Mouse (Mus musculus) lung, embryonic 14.5 days (tissue): ENCODE measurements around the gene Sptbn1. TPM values are rescaled to one million over a fixed set of nuclear protein-coding genes. Genes with fewer than 3 reads are reported as not detected.
A peak's percentile ranks its signal among the peaks of the same experiment; 100 is the strongest.

Source experiments
- ATAC-seq: fragments of 200-750 bp; cut with Nextera tagmentation; 2 replicates; pipeline ENCODE4 v1.8.0; 2017; ENCODE audit warnings: mild to moderate bottlenecking, moderate TSS enrichment, moderate library complexity; ENCODE audit not compliant: insufficient read depth
- DNase-seq: peaks from one replicate; pipeline ENCODE4 v3.0.0-alpha.2; 2015
- H3K27ac ChIP-seq: fragments of 300-500 bp; sonication (generic); 2 replicates; pipeline ENCODE4 v1.5.1; 2014; ENCODE audit warnings: low read depth, mild to moderate bottlenecking, moderate library complexity
- H3K27me3 ChIP-seq: fragments of 300-500 bp; sonication (generic); 2 replicates; pipeline ENCODE4 v1.6.1; 2014; ENCODE audit warnings: low read length, control low read depth; ENCODE audit not compliant: insufficient read depth
- H3K36me3 ChIP-seq: fragments of 300-500 bp; sonication (generic); 2 replicates; pipeline ENCODE4 v1.6.1; 2014; ENCODE audit warnings: control low read depth; ENCODE audit not compliant: insufficient read depth
- H3K4me1 ChIP-seq: fragments of 300-500 bp; sonication (generic); 2 replicates; pipeline ENCODE4 v1.6.1; 2014; ENCODE audit warnings: antibody characterized with exemption, control low read depth; ENCODE audit not compliant: insufficient read depth
- H3K4me2 ChIP-seq: fragments of 300-500 bp; sonication (generic); 2 replicates; pipeline ENCODE4 v1.6.1; 2014; ENCODE audit warnings: mild to moderate bottlenecking
- H3K4me3 ChIP-seq: fragments of 300-500 bp; sonication (generic); 2 replicates; pipeline ENCODE4 v1.5.1; 2014; ENCODE audit warnings: low read depth, low read length
- H3K9ac ChIP-seq: fragments of 300-500 bp; sonication (generic); 2 replicates; pipeline ENCODE4 v1.6.1; 2014
- H3K9me3 ChIP-seq: fragments of 300-500 bp; sonication (generic); 2 replicates; pipeline ENCODE4 v1.6.1; 2016; ENCODE audit warnings: low read depth, low read length, control low read depth
- CTCF ChIP-seq: IDR thresholded peaks from 2 replicates; pipeline ENCODE4 v1.5.1; 2016; ENCODE audit warnings: antibody characterized with exemption, low read depth
- WGBS: fragments of 180-500 bp; shearing (Covaris S2); extraction: QIAGEN DNeasy Blood & Tissue Kit; methylation state at CpG from one replicate; pipeline ENCODE4 v1.1.7; 2014; 5-methylcytosine and 5-hydroxymethylcytosine counted together
- polyA plus RNA-seq: library from polyadenylated mRNA; unstranded; fragments of >200 nt; fragmentation: Nextera tagmentation; extraction: Ambion mirVana; gene quantifications from 2 replicates; pipeline ENCODE4 v1.2.1, GENCODE M21; 2014

Sptbn1 gene
- polyA plus RNA-seq, 1 experiment from 2014 or later: 168 TPM

DNA sequence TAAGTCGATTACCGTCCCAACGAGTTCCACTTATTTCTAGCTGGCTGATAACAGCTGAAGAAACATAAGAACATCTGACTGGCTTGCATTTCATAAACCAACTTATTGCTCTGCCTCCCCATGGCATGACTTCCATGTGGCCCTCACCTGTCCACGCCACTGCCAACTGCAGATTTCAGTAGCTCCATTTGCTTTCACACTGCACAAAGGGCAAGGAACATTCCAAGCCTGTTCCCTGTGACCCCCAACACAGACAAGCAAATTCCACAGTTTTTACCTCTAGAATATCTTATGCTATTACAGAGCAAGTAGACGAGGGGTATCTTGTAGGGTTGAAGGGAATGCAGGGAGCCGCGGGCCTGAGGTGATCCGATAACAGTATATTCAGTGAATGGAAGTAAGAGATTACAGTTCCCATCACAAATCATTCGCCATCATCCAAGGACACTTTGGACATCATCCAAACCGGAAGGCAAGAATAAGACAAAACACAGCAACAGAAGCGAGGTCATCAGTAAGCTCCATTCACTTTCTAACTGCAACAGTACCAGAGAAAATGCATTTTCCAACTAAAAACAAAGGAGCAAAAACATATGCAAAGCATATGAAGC lies 16.6 kb downstream of the Sptbn1 start:
- no peak overlapping the region for H3K4me2 ChIP-seq
- no peaks in the 10 kb centered on the region for H3K36me3 ChIP-seq
- H3K27ac ChIP-seq: 0 out of 2 replicates have a peak overlapping the region, but pooled peaks have one; percentile 4
- H3K27me3 ChIP-seq: no peaks in the 10 kb centered on the region
- ATAC-seq (peak; percentile 9; the same call in 1 of the 2 replicates), DNase-seq (peak; percentile 60)
- 59% methylated on average over 11 of the region's 11 CpGs for WGBS
- H3K4me3 ChIP-seq: no peak overlapping the region
- no peaks in the 10 kb centered on the region for H3K9me3 ChIP-seq
- no peak overlapping the region for H3K9ac ChIP-seq
- TF ChIP-seq CTCF: no peak
- peaks cover 28% of the 10 kb centered on the region for H3K4me1 ChIP-seq

DNA sequence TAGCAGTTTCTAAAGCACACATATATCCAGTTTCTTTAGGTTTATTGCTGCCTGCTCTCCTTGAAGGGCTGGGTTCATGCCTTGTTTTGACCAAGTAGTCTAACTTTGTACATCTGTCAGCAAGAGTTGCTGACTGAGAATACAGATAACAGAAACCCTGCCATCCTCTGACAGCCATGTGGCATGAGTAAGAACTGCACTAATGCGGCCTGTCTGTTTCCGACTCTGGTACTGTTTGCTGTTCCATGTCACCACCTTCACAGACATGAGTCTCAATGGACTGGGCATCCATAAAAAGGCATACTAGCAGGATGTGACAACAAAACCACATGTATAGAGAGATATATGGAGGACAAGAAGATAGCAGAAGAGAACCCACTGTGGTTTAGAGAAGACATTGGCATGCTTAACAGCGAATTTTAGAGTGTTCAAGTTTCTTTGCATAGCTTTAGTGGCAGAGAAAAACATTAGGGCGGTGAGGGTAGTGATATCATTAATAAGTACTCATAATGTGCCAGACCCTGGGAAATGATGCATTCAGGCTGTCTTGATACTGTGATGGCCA lies 18.4 kb downstream of the Sptbn1 start:
- ATAC-seq: no peak
- no peak overlapping the region for H3K9ac ChIP-seq
- H3K4me1 ChIP-seq: peaks cover 43% of the 10 kb centered on the region
- 68% methylated on average over 4 of the region's 4 CpGs for WGBS
- no peaks in the 10 kb centered on the region for H3K27me3 ChIP-seq
- no peak for TF ChIP-seq CTCF
- no peak overlapping the region for H3K4me2 ChIP-seq
- no peak overlapping the region for H3K4me3 ChIP-seq
- no peak for DNase-seq
- H3K9me3 ChIP-seq: no peaks in the 10 kb centered on the region
- H3K36me3 ChIP-seq: no peaks in the 10 kb centered on the region
- no peak overlapping the region for H3K27ac ChIP-seq

DNA sequence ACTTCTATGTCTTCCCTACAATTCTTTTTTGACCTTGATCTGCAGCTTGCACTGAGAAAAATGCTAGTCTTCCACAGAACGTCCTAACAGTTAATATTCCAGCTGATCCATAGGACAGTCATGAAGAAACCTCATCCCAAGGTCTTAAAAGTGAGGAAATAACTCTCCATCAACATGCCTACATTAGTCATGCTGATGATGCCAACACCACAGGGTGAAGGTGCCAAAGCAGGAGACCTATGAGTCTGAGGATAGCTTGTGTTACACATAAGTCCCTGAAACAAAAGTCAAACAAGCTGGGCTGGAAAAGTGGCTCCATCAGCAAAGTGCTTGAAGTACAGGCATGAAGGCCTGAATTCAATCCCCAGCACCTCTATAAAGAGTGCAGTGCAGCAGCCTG lies 20.9 kb downstream of the Sptbn1 start:
- Histone ChIP-seq H3K36me3 (no peaks in the 10 kb centered on the region), H3K9me3 (no peaks in the 10 kb centered on the region), H3K4me2 (no peak overlapping the region), H3K27me3 (no peaks in the 10 kb centered on the region), H3K27ac (no peak overlapping the region), H3K4me3 (no peak overlapping the region), H3K4me1 (peaks cover 58% of the 10 kb centered on the region), H3K9ac (no peak overlapping the region)
- WGBS: 44% methylated on average over 1 of the region's 1 CpGs
- no peak for TF ChIP-seq CTCF
- ATAC-seq (no peak), DNase-seq (no peak)

GRCm38 (mm10) chr11:30246161-30246560 lies 21.8 kb downstream of the Sptbn1 start:
- peak; percentile 54; the same call in 1 of the 2 replicates for ATAC-seq
- H3K4me1 ChIP-seq: peaks cover 60% of the 10 kb centered on the region
- no peak overlapping the region for H3K9ac ChIP-seq
- H3K27ac ChIP-seq: peak overlapping the region; percentile 67
- no peaks in the 10 kb centered on the region for H3K9me3 ChIP-seq
- no peaks in the 10 kb centered on the region for H3K27me3 ChIP-seq
- DNase-seq: peak; percentile 58
- H3K4me2 ChIP-seq: peak overlapping the region; percentile 33
- TF ChIP-seq CTCF: no peak
- 41% methylated on average over 11 of the region's 11 CpGs for WGBS
- no peak overlapping the region for H3K4me3 ChIP-seq
- no peaks in the 10 kb centered on the region for H3K36me3 ChIP-seq

- no peak for DNase-seq
- Histone ChIP-seq H3K9me3 (no peaks in the 10 kb centered on the region), H3K4me1 (peaks cover 59% of the 10 kb centered on the region), H3K9ac (no peak overlapping the region), H3K27ac (0 out of 2 replicates have a peak overlapping the region, but pooled peaks have one; percentile 79), H3K27me3 (no peaks in the 10 kb centered on the region), H3K4me3 (no peak overlapping the region), H3K4me2 (no peak overlapping the region), H3K36me3 (0 out of 2 replicates have a peak, but pooled peaks cover 6% of the 10 kb centered on the region)
- 49% methylated on average over 1 of the region's 1 CpGs for WGBS
- no peak for TF ChIP-seq CTCF
- no peak for ATAC-seq
These were observed 23.8 kb downstream of the Sptbn1 start for GRCm38 (mm10) chr11:30244172-30244571.

GRCm38 (mm10) chr11:30243591-30243990 lies 24.4 kb downstream of the Sptbn1 start:
- DNase-seq: peak; percentile 88

GRCm38 (mm10) chr11:30240861-30241260 lies 27.1 kb downstream of the Sptbn1 start:
- no peak for TF ChIP-seq CTCF
- H3K4me3 ChIP-seq: no peak overlapping the region
- H3K27me3 ChIP-seq: no peaks in the 10 kb centered on the region
- ATAC-seq: no peak
- 0 out of 2 replicates have a peak overlapping the region, but pooled peaks have one; percentile 1 for H3K27ac ChIP-seq
- WGBS: 13% methylated on average over 3 of the region's 3 CpGs
- H3K36me3 ChIP-seq: peaks cover 12% of the 10 kb centered on the region; the same call in 1 of the 2 replicates
- H3K9me3 ChIP-seq: no peaks in the 10 kb centered on the region
- peaks cover 33% of the 10 kb centered on the region for H3K4me1 ChIP-seq
- H3K9ac ChIP-seq: no peak overlapping the region
- peak; percentile 46 for DNase-seq
- H3K4me2 ChIP-seq: no peak overlapping the region

More at GRCm38 (mm10) chr11:30243591-30243990, 24.4 kb downstream of the Sptbn1 start:
- Histone ChIP-seq H3K36me3 (0 out of 2 replicates have a peak, but pooled peaks cover 6% of the 10 kb centered on the region), H3K27me3 (no peaks in the 10 kb centered on the region), H3K4me2 (peak overlapping the region; percentile 35), H3K4me1 (peaks cover 57% of the 10 kb centered on the region), H3K9me3 (no peaks in the 10 kb centered on the region), H3K9ac (no peak overlapping the region), H3K4me3 (no peak overlapping the region), H3K27ac (peak overlapping the region; percentile 79)
- peak; percentile 79 for ATAC-seq
- WGBS: 28% methylated on average over 3 of the region's 3 CpGs
- TF ChIP-seq CTCF: no peak
